13 mouse cellular contexts compared by ENCODE assay signal in the genomic region with DNA sequence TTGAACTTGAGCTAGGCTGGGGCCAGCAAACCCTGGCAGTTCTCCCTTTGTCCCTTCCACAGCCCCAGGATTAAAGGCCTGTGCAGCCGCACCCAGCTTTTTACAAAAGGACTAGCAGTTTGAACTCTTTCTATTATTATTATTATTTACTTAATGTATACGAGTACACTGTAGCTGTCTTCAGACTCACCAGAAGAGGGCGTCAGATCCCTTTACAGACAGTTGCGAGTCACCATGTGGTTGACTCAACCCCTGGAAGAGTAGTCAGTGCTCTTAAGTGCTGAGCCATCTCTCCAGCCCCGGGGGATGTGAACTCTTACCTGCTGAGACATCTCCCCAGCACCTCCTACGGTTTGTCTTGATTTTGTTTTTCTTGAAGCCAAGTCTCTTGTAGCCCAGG. TPM values are rescaled to one million over a fixed set of nuclear protein-coding genes. Genes with fewer than 3 reads are reported as not detected.
A peak's percentile ranks its signal among the peaks of the same experiment; 100 is the strongest.
DNase-seq lines count a peak whose midpoint lies in the region; ATAC-seq and TF ChIP-seq lines count a peak whose summit lies in the region.
"Had no signal": no experiment of that assay in that cellular context is flagged by ENCODE, and none has a peak within 500 bp of the region (broad histone marks: within the 10 kb centered on the region; RNA-seq: fewer than 3 reads in every experiment).

No protein-coding gene starts in this region.

- H3K4me3 ChIP-seq in forebrain, postnatal 0 days (ENCODE audit: low read depth, low read length) = no peak overlapping the region
- H3K4me3 ChIP-seq in forebrain, embryonic 15.5 days = no peak overlapping the region
- no peak overlapping the region for H3K4me3 ChIP-seq in lung, postnatal 0 days (ENCODE audit: low read depth, low read length)
- no peak overlapping the region for H3K4me3 ChIP-seq in midbrain, embryonic 14.5 days (replicated peaks; ENCODE audit: low read depth, low read length)

- H3K9ac ChIP-seq in forebrain, postnatal 0 days = no peak overlapping the region
- no peak overlapping the region for H3K9ac ChIP-seq in forebrain, embryonic 15.5 days (replicated peaks)
- H3K9ac ChIP-seq in lung, postnatal 0 days (replicated peaks; ENCODE audit: low read depth) = no peak overlapping the region
- no peak overlapping the region for H3K9ac ChIP-seq in midbrain, embryonic 14.5 days (replicated peaks; ENCODE audit: low read length)

- H3K9me3 ChIP-seq in forebrain, postnatal 0 days (ENCODE audit: low read length) = no peaks in the 10 kb centered on the region
- H3K9me3 ChIP-seq in forebrain, embryonic 15.5 days = no peaks in the 10 kb centered on the region
- H3K9me3 ChIP-seq in lung, postnatal 0 days (ENCODE audit: low read length) = no peaks in the 10 kb centered on the region
- H3K9me3 ChIP-seq in midbrain, embryonic 14.5 days (ENCODE audit: control insufficient read depth, low read length) = no peaks in the 10 kb centered on the region

- H3K36me3 ChIP-seq in forebrain, postnatal 0 days (ENCODE audit: insufficient read depth) = no peaks in the 10 kb centered on the region
- no peaks in the 10 kb centered on the region for H3K36me3 ChIP-seq in forebrain, embryonic 15.5 days
- H3K36me3 ChIP-seq in lung, postnatal 0 days (ENCODE audit: insufficient read depth, low read length) = no peaks in the 10 kb centered on the region
- no peaks in the 10 kb centered on the region for H3K36me3 ChIP-seq in midbrain, embryonic 14.5 days (ENCODE audit: control insufficient read depth, insufficient read depth, low read length)

- no peak overlapping the region for H3K4me2 ChIP-seq in forebrain, postnatal 0 days (ENCODE audit: low read depth)
- H3K4me2 ChIP-seq in forebrain, embryonic 15.5 days (replicated peaks) = no peak overlapping the region
- H3K4me2 ChIP-seq in lung, postnatal 0 days (replicated peaks; ENCODE audit: low read depth, low read length) = no peak overlapping the region
- no peak overlapping the region for H3K4me2 ChIP-seq in midbrain, embryonic 14.5 days (ENCODE audit: low read length)

- no peaks in the 10 kb centered on the region for H3K27me3 ChIP-seq in forebrain, postnatal 0 days (ENCODE audit: insufficient read depth, low read length)
- H3K27me3 ChIP-seq in forebrain, embryonic 15.5 days = no peaks in the 10 kb centered on the region
- no peaks in the 10 kb centered on the region for H3K27me3 ChIP-seq in lung, postnatal 0 days (replicated peaks; ENCODE audit: insufficient read depth, low read length)
- H3K27me3 ChIP-seq in midbrain, embryonic 14.5 days (ENCODE audit: control insufficient read depth, insufficient read depth, low read length) = no peaks in the 10 kb centered on the region

- no peak overlapping the region for H3K27ac ChIP-seq in forebrain, postnatal 0 days (ENCODE audit: low read depth, low read length)
- H3K27ac ChIP-seq in forebrain, embryonic 15.5 days (replicated peaks) = no peak overlapping the region
- no peak overlapping the region for H3K27ac ChIP-seq in lung, postnatal 0 days (ENCODE audit: low read length)
- H3K27ac ChIP-seq in midbrain, embryonic 14.5 days (replicated peaks; ENCODE audit: low read depth, low read length) = no peak overlapping the region

- 30% methylated on average over 6 of the region's 6 CpGs for WGBS in forebrain, postnatal 0 days
- 24% methylated on average over 6 of the region's 6 CpGs for WGBS in forebrain, embryonic 15.5 days
- 40% methylated on average over 6 of the region's 6 CpGs for WGBS in lung, postnatal 0 days
- 29% methylated on average over 6 of the region's 6 CpGs for WGBS in midbrain, embryonic 14.5 days

- H3K4me1 ChIP-seq in forebrain, postnatal 0 days (ENCODE audit: insufficient read depth) = peaks cover 14% of the 10 kb centered on the region
- peaks cover 19% of the 10 kb centered on the region for H3K4me1 ChIP-seq in forebrain, embryonic 15.5 days
- H3K4me1 ChIP-seq in lung, postnatal 0 days (ENCODE audit: insufficient read depth, low read depth, low read length) = peaks cover 10% of the 10 kb centered on the region; the same call in 1 of the 2 replicates
- 0 out of 2 replicates have a peak, but pooled peaks cover 9% of the 10 kb centered on the region for H3K4me1 ChIP-seq in midbrain, embryonic 14.5 days (ENCODE audit: control insufficient read depth, insufficient read depth, low read length)

- no peak for TF ChIP-seq EP300 in lung, postnatal 0 days (IDR thresholded peaks at IDR 0.05)

- ATAC-seq in forebrain, postnatal 0 days = no peak
- no peak for ATAC-seq in forebrain, embryonic 15.5 days (replicated peaks)
- no peak for ATAC-seq in lung, postnatal 0 days
- no peak for ATAC-seq in midbrain, embryonic 14.5 days (ENCODE audit: low FRiP score, low TSS enrichment)

- DNase-seq in forebrain, postnatal 0 days = peak; percentile 27
- DNase-seq in lung, postnatal 0 days (ENCODE audit: low spot score) = peak; percentile 49
- no peak for DNase-seq in lung, postnatal 10 days
- DNase-seq in NIH3T3 (ENCODE audit: low read depth) = peak; percentile 51
- DNase-seq in midbrain, embryonic 14.5 days = peak; percentile 63
- no peak for DNase-seq in left cerebral cortex, adult 8-10 months (ENCODE audit: low spot score in 2 of 2)
- no peak for DNase-seq in adrenal gland, postnatal 36 days
- DNase-seq: heart, postnatal 4 days; thymus, adult 18-20 months had no signal

- peak; percentile 41 for TF ChIP-seq CTCF in forebrain, postnatal 0 days (IDR thresholded peaks at IDR 0.05; ENCODE audit: low read depth)
- peak; percentile 68 for TF ChIP-seq CTCF in lung, postnatal 0 days (IDR thresholded peaks at IDR 0.05)

RNA-seq across cellular contexts. Expression of a gene that starts 20.7 kb away (rescaled TPM):
- total RNA-seq in forebrain, postnatal 0 days (2014; rRNA removed) = 30.5 and 31.3 TPM in 2 replicates
- 14.8 and 18.9 TPM in 2 replicates for polyA plus RNA-seq in forebrain, postnatal 0 days (2015; fragmentation: Nextera tagmentation; extraction: Ambion mirVana)
- polyA plus RNA-seq in forebrain, embryonic 15.5 days (2015; fragmentation: Nextera tagmentation; extraction: Ambion mirVana) = 26.6 and 32.0 TPM in 2 replicates
- polyA plus RNA-seq in lung, postnatal 0 days (2015; fragmentation: Nextera tagmentation; extraction: Ambion mirVana) = 15.7 and 16.0 TPM in 2 replicates
- polyA plus RNA-seq in midbrain, embryonic 14.5 days (2014; fragmentation: Nextera tagmentation; extraction: Ambion mirVana) = 37.6 and 48.6 TPM in 2 replicates
- total RNA-seq in left cerebral cortex, adult 8-10 months (2022) = 100 to 1,000 TPM in 1 of 4 experiments, 10 to 100 TPM in 3; 86.6 to 105 (median 93.5) TPM
- 100 to 1,000 TPM; 114 to 116 TPM for total RNA-seq in adrenal gland, postnatal 36 days (2021)

RNA-seq across cellular contexts. Expression of a gene that starts 24.2 kb away (rescaled TPM):
- 283 and 328 TPM in 2 replicates for total RNA-seq in forebrain, postnatal 0 days (2014; rRNA removed)
- polyA plus RNA-seq in forebrain, postnatal 0 days (2015; fragmentation: Nextera tagmentation; extraction: Ambion mirVana) = 856 and 963 TPM in 2 replicates
- 953 and 957 TPM in 2 replicates for polyA plus RNA-seq in forebrain, embryonic 15.5 days (2015; fragmentation: Nextera tagmentation; extraction: Ambion mirVana)
- 305 and 319 TPM in 2 replicates for polyA plus RNA-seq in lung, postnatal 0 days (2015; fragmentation: Nextera tagmentation; extraction: Ambion mirVana)
- 935 and 972 TPM in 2 replicates for polyA plus RNA-seq in midbrain, embryonic 14.5 days (2014; fragmentation: Nextera tagmentation; extraction: Ambion mirVana)
- 100 to 1,000 TPM; 450 to 494 (median 470) TPM for total RNA-seq in left cerebral cortex, adult 8-10 months (2022)
- total RNA-seq in adrenal gland, postnatal 36 days (2021) = 100 to 1,000 TPM; 468 to 482 TPM

RNA-seq across cellular contexts. Expression of a gene that starts 59.6 kb away (rescaled TPM):
- not detected in 2 replicates for total RNA-seq in forebrain, postnatal 0 days (2014; rRNA removed)
- polyA plus RNA-seq in forebrain, postnatal 0 days (2015; fragmentation: Nextera tagmentation; extraction: Ambion mirVana) = not detected in 2 replicates
- polyA plus RNA-seq in forebrain, embryonic 15.5 days (2015; fragmentation: Nextera tagmentation; extraction: Ambion mirVana) = not detected in 2 replicates
- 0.27 and 0.32 TPM in 2 replicates for polyA plus RNA-seq in lung, postnatal 0 days (2015; fragmentation: Nextera tagmentation; extraction: Ambion mirVana)
- 0.32 TPM in 1 of 2 replicates, not detected in the other for polyA plus RNA-seq in midbrain, embryonic 14.5 days (2014; fragmentation: Nextera tagmentation; extraction: Ambion mirVana)
- total RNA-seq in left cerebral cortex, adult 8-10 months (2022) = not detected
- 1 to 10 TPM in 1 of 2 experiments, under 1 TPM in 1; 0.79 to 1.6 TPM for total RNA-seq in adrenal gland, postnatal 36 days (2021)
- total RNA-seq: gastrocnemius, adult 8-10 months; heart, postnatal 4 days; monocyte, adult 5-6 weeks had no signal
- polyA plus RNA-seq: large intestine, adult 2 months had no signal

Comparison
In these comparisons a context has a peak if more than half of its experiments do, and no peak if none do; other contexts are left out.
1. DNase-seq: peak in forebrain, postnatal 0 days (single experiment), lung, postnatal 0 days (single experiment), NIH3T3 (single experiment) and midbrain, embryonic 14.5 days (single experiment); none in lung, postnatal 10 days (single experiment), left cerebral cortex, adult 8-10 months (0 of 2) and adrenal gland, postnatal 36 days (0 of 2).